Comparison of ENCODE assay signal across 17 mouse cellular contexts in the genomic region with DNA sequence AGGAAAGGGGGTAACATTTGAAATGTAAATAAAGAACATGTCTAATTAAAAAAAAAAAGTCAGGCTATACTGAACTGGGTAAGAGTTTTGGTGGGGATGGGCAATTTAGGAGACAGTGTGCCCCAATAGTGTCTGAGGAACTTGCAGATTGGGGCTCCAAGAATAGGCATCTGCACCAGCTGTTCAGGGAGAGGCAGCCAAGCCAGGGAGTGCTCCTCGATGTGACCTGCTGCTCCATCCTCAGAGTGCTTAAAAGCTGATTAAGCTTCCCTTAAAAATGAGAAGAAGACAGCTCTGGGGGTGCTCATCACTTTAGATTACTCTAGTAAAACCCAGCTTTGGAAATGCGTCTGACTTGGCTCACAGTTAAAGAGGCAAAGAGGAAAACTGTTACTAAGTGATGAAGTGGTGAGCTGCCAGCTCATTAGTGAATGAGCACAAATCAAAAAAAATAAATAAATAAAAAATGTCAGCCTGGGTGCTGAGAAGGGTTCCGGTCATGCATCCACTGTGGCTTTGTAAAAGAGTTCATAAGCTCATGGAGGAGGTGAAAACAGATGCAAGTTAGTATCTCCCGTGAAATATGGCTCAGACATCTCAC.
"Had no signal": no experiment of that assay in that cellular context is flagged by ENCODE, and none has a peak within 500 bp of the region (broad histone marks: within the 10 kb centered on the region; RNA-seq: fewer than 3 reads in every experiment).

No protein-coding gene starts in this region.

- H3K27ac ChIP-seq: left cerebral cortex, adult 2 months; liver, embryonic 13.5 days; midbrain, embryonic 12.5 days; neural tube, embryonic 13.5 days; stomach, embryonic 15.5 days had no signal

- H3K27me3 ChIP-seq: liver, embryonic 13.5 days; neural tube, embryonic 13.5 days; stomach, embryonic 15.5 days had no signal

- H3K4me2 ChIP-seq: liver, embryonic 13.5 days; midbrain, embryonic 12.5 days; neural tube, embryonic 13.5 days; stomach, embryonic 15.5 days had no signal

- H3K9ac ChIP-seq: liver, embryonic 13.5 days; midbrain, embryonic 12.5 days; neural tube, embryonic 13.5 days; stomach, embryonic 15.5 days had no signal

- H3K9me3 ChIP-seq: liver, embryonic 13.5 days; midbrain, embryonic 12.5 days; neural tube, embryonic 13.5 days; stomach, embryonic 15.5 days had no signal

- H3K4me1 ChIP-seq: liver, embryonic 13.5 days; stomach, embryonic 15.5 days had no signal

- DNase-seq: kidney, adult 18-20 months; kidney, adult 9 months; kidney, postnatal 14 days; kidney, postnatal 4 days; layer of hippocampus, adult 9-11 months; layer of hippocampus, postnatal 36 days; liver, embryonic 13.5 days; lung, adult 2 months; lung, postnatal 14 days; lung, postnatal 4 days; right cerebral cortex, postnatal 25 days; spleen, adult 18-20 months; thymus, postnatal 25 days had no signal

- H3K36me3 ChIP-seq: liver, embryonic 13.5 days; midbrain, embryonic 12.5 days; neural tube, embryonic 13.5 days; stomach, embryonic 15.5 days had no signal

- H3K4me3 ChIP-seq: left cerebral cortex, adult 2 months; liver, embryonic 13.5 days; midbrain, embryonic 12.5 days; neural tube, embryonic 13.5 days; stomach, embryonic 15.5 days had no signal
